Mouse (Mus musculus): ENCODE results near the gene Dnajc4. TPM values are rescaled to one million over a fixed set of nuclear protein-coding genes. Genes with fewer than 3 reads are reported as not detected.

The Dnajc4 gene
- polyA plus RNA-seq, 2 experiments, result 24.4 to 32.4 TPM

DNA sequence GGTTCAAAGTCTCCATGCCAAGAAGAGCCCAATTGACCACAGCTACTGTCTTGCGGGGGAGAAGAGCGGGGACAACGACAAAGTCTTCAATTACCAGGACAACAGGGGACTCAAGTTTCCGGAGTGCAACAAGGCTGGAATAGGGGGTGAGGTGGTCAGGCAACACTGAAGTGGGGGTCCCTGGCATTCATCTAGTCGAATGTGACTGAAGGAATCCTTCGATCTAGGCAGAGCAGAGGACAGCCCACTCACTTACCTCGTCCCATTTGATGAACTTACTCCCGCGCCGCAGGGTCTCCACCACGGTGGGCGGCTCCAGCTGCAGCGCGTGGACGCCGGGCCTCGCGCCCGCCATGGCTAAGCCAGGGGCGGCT is 23.1 kb downstream of the Dnajc4 start:
- peak overlapping the region; percentile 63 for H3K9ac ChIP-seq (ENCODE audit: low read depth, low read length, severe bottlenecking)
- WGBS, result 1% methylated on average over 12 of the region's 20 CpGs
- H3K4me2 ChIP-seq (replicated peaks; ENCODE audit: low read depth, low read length, severe bottlenecking), result peak overlapping the region; percentile 61
- no peak for TF ChIP-seq POLR2A (IDR thresholded peaks at IDR 0.05; ENCODE audit: borderline replicate concordance, extremely low read depth, insufficient read depth, insufficient read length)
- no peaks in the 10 kb centered on the region for H3K9me3 ChIP-seq (ENCODE audit: control insufficient read depth, low read length)
- peak overlapping the region; percentile 61 for H3K4me3 ChIP-seq (replicated peaks; ENCODE audit: low read length)
- peaks cover 23% of the 10 kb centered on the region for H3K36me3 ChIP-seq (ENCODE audit: control insufficient read depth, insufficient read depth, low read length)
- peak; percentile 39 for DNase-seq (ENCODE audit: low spot score)
- no peaks in the 10 kb centered on the region for H3K27me3 ChIP-seq (ENCODE audit: control insufficient read depth, insufficient read depth, low read length)
- no peak overlapping the region for H3K27ac ChIP-seq (replicated peaks; ENCODE audit: low read depth, low read length)
- H3K4me1 ChIP-seq (ENCODE audit: control insufficient read depth, insufficient read depth, low read length), result peaks cover 21% of the 10 kb centered on the region
- ATAC-seq (ENCODE audit: low FRiP score, low read depth), result peak; percentile 46

DNA sequence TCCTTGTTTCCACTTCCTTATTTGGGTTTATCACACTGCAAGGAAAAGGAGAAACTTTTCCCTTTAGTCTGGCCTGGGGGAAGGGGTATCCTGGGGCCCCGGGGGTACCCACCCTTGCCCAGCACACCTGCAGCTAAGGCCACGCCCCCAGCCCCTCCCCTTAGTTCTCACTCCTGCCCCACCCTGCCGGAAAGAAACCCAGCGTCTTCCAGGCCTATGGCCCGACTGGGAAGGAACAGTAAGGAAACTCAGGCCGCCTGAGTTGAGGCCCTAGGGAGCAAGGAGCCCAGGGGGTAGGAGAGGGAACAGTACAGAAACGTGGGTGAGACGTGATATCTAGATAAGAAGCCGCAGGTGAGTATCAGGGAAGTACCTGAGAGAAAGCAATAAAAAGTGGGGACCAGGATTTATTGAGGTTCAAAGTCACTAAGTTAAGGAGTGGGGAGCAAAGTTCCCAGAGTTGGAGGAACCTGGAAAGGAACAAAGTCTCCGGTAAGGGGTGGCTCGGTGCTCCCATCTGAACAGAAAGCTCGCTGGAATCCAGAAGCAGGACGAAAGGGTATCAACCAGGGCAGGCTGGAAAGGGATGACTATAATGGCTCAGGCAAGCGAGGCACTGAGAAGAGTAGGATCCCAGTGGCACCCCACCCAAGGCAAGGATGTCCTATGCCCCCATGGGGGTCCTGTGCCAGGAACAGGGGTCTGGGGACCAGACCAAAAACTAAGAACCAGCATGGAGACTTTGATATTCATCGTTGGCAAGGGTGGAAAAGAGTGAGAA is 23.7 kb downstream of the Dnajc4 start:
- no peaks in the 10 kb centered on the region for H3K27me3 ChIP-seq (ENCODE audit: control insufficient read depth, insufficient read depth, low read length)
- H3K9ac ChIP-seq (ENCODE audit: low read depth, low read length, severe bottlenecking), result peak overlapping the region; percentile 63
- no peak for TF ChIP-seq POLR2A (IDR thresholded peaks at IDR 0.05; ENCODE audit: borderline replicate concordance, extremely low read depth, insufficient read depth, insufficient read length)
- ATAC-seq (ENCODE audit: low FRiP score, low read depth) (no peak), DNase-seq (ENCODE audit: low spot score) (no peak)
- peak overlapping the region; percentile 61 for H3K4me2 ChIP-seq (replicated peaks; ENCODE audit: low read depth, low read length, severe bottlenecking)
- H3K36me3 ChIP-seq (ENCODE audit: control insufficient read depth, insufficient read depth, low read length), result peaks cover 26% of the 10 kb centered on the region
- 12% methylated on average over 15 of the region's 15 CpGs for WGBS
- H3K27ac ChIP-seq (replicated peaks; ENCODE audit: low read depth, low read length), result no peak overlapping the region
- H3K4me3 ChIP-seq (replicated peaks; ENCODE audit: low read length), result peak overlapping the region; percentile 61
- H3K4me1 ChIP-seq (ENCODE audit: control insufficient read depth, insufficient read depth, low read length), result peaks cover 21% of the 10 kb centered on the region
- no peaks in the 10 kb centered on the region for H3K9me3 ChIP-seq (ENCODE audit: control insufficient read depth, low read length)

DNA sequence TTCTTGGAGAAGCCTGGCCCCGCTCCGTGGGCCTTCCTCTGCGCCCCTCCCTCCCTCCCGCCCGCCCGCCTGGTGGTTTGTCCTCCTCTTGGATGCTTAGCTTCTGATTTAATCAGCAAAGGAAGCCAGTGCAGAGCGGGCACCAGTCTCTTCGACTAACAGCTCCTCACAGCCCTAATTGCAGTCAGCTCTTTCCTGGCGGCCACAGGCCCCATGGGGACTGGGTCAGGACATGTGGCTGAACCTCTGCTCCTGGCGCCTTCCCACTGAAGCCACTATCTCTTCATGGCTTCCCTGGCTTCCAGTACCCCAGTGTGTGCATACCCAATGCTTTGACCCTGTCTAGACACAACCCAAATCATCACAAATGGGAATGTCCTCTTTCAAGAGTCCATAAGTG is 35.9 kb downstream of the Dnajc4 start:
- DNase-seq (ENCODE audit: low spot score), result no peak
- Histone ChIP-seq H3K4me3 (replicated peaks; ENCODE audit: low read length) (no peak overlapping the region), H3K36me3 (ENCODE audit: control insufficient read depth, insufficient read depth, low read length) (peaks cover 69% of the 10 kb centered on the region), H3K27me3 (ENCODE audit: control insufficient read depth, insufficient read depth, low read length) (no peaks in the 10 kb centered on the region), H3K4me2 (replicated peaks; ENCODE audit: low read depth, low read length, severe bottlenecking) (no peak overlapping the region), H3K9me3 (ENCODE audit: control insufficient read depth, low read length) (no peaks in the 10 kb centered on the region), H3K27ac (replicated peaks; ENCODE audit: low read depth, low read length) (no peak overlapping the region), H3K4me1 (ENCODE audit: control insufficient read depth, insufficient read depth, low read length) (peaks cover 10% of the 10 kb centered on the region), H3K9ac (ENCODE audit: low read depth, low read length, severe bottlenecking) (no peak overlapping the region)
- TF ChIP-seq POLR2A (IDR thresholded peaks at IDR 0.05; ENCODE audit: borderline replicate concordance, extremely low read depth, insufficient read depth, insufficient read length), result no peak
- 74% methylated on average over 10 of the region's 10 CpGs for WGBS
- ATAC-seq (ENCODE audit: low FRiP score, low read depth), result no peak

DNA sequence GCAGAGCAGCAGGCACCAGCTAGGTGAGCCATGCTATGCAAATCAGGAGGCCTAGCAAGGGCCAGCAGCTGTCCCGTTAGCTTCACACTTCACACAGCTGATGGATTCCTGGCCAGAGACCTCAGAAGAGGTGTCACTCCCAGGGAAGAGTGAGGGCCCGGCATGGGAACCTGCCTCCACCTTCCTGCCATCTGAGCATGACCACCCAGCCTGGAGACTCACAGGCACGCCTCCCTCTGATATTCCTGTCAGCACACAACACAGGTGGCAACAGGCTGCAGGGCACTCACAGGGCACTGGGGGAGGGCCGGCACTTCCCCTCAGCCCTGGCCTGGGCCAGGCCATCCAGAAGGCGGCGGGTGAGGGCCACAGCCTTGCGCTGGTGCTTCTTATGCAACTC is 36.9 kb downstream of the Dnajc4 start:
- H3K4me1 ChIP-seq (ENCODE audit: control insufficient read depth, insufficient read depth, low read length), result peaks cover 10% of the 10 kb centered on the region
- H3K27me3 ChIP-seq (ENCODE audit: control insufficient read depth, insufficient read depth, low read length), result no peaks in the 10 kb centered on the region
- H3K4me3 ChIP-seq (replicated peaks; ENCODE audit: low read length), result no peak overlapping the region
- no peak overlapping the region for H3K4me2 ChIP-seq (replicated peaks; ENCODE audit: low read depth, low read length, severe bottlenecking)
- no peak overlapping the region for H3K9ac ChIP-seq (ENCODE audit: low read depth, low read length, severe bottlenecking)
- no peak for TF ChIP-seq POLR2A (IDR thresholded peaks at IDR 0.05; ENCODE audit: borderline replicate concordance, extremely low read depth, insufficient read depth, insufficient read length)
- H3K27ac ChIP-seq (replicated peaks; ENCODE audit: low read depth, low read length), result no peak overlapping the region
- no peaks in the 10 kb centered on the region for H3K9me3 ChIP-seq (ENCODE audit: control insufficient read depth, low read length)
- ATAC-seq (ENCODE audit: low FRiP score, low read depth), result no peak
- peaks cover 65% of the 10 kb centered on the region for H3K36me3 ChIP-seq (ENCODE audit: control insufficient read depth, insufficient read depth, low read length)
- DNase-seq (ENCODE audit: low spot score), result no peak
- 74% methylated on average over 7 of the region's 7 CpGs for WGBS

DNA sequence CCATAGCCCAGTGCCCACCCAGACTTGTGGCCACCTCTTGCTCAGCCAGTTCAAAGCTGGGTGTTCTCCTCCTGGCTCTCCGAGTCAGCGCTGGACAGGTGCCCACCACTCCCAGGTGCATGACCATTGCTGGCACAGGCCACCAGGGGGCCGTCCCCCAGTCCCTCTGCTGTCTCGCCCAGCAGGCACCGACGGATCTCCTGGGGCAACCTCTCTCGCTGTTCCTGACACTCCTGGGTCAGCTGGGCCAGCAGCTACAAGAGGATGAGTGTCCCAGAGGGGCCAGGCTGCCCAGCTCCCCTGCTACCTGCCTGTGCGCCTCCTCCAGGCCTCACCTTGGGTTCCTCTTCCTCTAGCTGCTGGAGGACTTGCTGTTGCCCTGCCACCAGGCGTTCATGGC is 38.3 kb downstream of the Dnajc4 start:
- Histone ChIP-seq H3K4me2 (replicated peaks; ENCODE audit: low read depth, low read length, severe bottlenecking) (no peak overlapping the region), H3K27ac (replicated peaks; ENCODE audit: low read depth, low read length) (no peak overlapping the region), H3K4me3 (replicated peaks; ENCODE audit: low read length) (no peak overlapping the region), H3K27me3 (ENCODE audit: control insufficient read depth, insufficient read depth, low read length) (no peaks in the 10 kb centered on the region), H3K9me3 (ENCODE audit: control insufficient read depth, low read length) (no peaks in the 10 kb centered on the region), H3K36me3 (ENCODE audit: control insufficient read depth, insufficient read depth, low read length) (peaks cover 51% of the 10 kb centered on the region), H3K9ac (ENCODE audit: low read depth, low read length, severe bottlenecking) (no peak overlapping the region), H3K4me1 (ENCODE audit: control insufficient read depth, insufficient read depth, low read length) (peaks cover 18% of the 10 kb centered on the region)
- no peak for DNase-seq (ENCODE audit: low spot score)
- ATAC-seq (ENCODE audit: low FRiP score, low read depth), result no peak
- WGBS, result 48% methylated on average over 9 of the region's 9 CpGs
- TF ChIP-seq POLR2A (IDR thresholded peaks at IDR 0.05; ENCODE audit: borderline replicate concordance, extremely low read depth, insufficient read depth, insufficient read length), result no peak
